Mouse (Mus musculus): ENCODE measurements at regions not wholly inside any gene's neighbourhood (a gene's known extent, or its start where the extent isn't known, plus 50 kb on each side); places are given as distances from the start of the nearest gene placed in this dataset. TPM values are rescaled to one million over a fixed set of nuclear protein-coding genes. Genes with fewer than 3 reads are reported as not detected.

DNA sequence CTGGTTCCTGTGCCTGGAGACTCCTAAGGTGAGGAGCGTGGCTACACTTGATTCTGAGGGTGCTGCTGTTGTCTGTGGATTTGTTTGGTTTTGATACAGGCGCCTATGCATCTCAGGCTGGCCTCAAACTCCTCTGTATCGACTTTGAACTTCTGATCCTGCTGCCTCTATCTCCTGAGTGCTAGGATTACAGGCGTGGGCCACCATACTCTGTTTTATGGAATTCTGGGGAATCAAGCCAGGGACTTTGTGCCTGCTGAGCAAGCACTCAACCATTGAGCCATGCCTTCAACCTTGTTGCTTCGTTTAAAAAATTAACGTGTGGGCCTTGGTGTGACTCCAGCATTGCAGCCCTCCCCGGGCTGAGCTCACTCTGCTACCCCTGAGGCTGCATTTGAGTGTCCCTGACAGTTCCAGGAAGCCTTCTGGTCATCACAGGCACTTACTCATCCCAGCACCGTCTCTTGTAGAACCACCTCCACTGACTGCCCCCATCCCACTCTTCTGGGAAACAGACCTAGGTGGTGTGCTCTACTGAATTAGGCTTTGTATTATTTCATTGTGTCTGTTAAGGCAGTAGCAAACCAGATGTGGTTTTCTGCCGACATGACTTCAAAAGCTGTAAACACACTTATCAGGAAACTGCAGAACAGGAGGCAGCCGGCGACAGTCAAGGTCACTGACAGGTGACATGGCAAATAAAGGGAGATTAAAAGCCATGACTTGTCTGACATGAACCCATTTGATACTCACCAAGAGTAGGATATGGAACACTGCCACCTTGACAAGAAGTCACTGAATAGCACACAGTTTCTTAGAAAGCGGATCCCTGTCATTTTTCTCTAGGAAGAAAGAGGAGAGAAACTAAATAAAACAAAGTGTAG is 363.4 kb downstream of the Rps15a start:
- H3K27me3 ChIP-seq (ENCODE audit: insufficient read depth, low read length) = no peaks in the 10 kb centered on the region
- ATAC-seq (ENCODE audit: low FRiP score, low TSS enrichment) = no peak
- H3K4me2 ChIP-seq (replicated peaks; ENCODE audit: low read depth, low read length) = no peak overlapping the region
- H3K36me3 ChIP-seq (ENCODE audit: insufficient read depth, low read length) = no peaks in the 10 kb centered on the region
- no peak overlapping the region for H3K9ac ChIP-seq (replicated peaks; ENCODE audit: low read length)
- H3K4me3 ChIP-seq (ENCODE audit: low read length) = no peak overlapping the region
- no peaks in the 10 kb centered on the region for H3K9me3 ChIP-seq (ENCODE audit: low read length)
- WGBS = 44% methylated on average over 12 of the region's 12 CpGs
- no peaks in the 10 kb centered on the region; the same call in 1 of the 2 replicates for H3K4me1 ChIP-seq (ENCODE audit: insufficient read depth, low read length)
- no peak overlapping the region for H3K27ac ChIP-seq (ENCODE audit: low read length)

DNA sequence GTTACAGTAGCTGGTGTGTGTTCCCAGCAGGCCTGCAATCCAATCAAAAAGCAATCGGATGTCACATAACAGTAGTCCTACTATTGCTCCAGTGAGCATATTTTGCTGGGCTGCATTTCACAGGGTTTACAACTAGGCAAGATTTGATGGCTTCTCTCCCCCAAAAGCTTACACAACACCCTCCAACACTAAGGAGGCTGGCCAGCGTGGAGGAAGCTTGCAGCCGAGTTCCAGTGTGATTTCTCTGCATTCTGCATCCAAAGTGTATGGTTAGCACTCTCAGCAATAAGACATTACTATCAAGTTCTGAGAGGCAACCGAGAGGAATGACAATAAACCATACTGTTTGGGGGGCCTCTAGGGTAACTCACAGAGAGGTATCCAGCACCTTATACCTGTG is 367.2 kb downstream of the Xylt1 start:
- no peak for ATAC-seq (ENCODE audit: low FRiP score, low TSS enrichment)
- Histone ChIP-seq H3K4me1 (ENCODE audit: insufficient read depth, low read length) (no peaks in the 10 kb centered on the region; the same call in 1 of the 2 replicates), H3K9ac (replicated peaks; ENCODE audit: low read length) (no peak overlapping the region), H3K4me2 (replicated peaks; ENCODE audit: low read depth, low read length) (no peak overlapping the region), H3K27me3 (ENCODE audit: insufficient read depth, low read length) (no peaks in the 10 kb centered on the region), H3K4me3 (ENCODE audit: low read length) (no peak overlapping the region), H3K27ac (ENCODE audit: low read length) (no peak overlapping the region), H3K9me3 (ENCODE audit: low read length) (no peaks in the 10 kb centered on the region), H3K36me3 (ENCODE audit: insufficient read depth, low read length) (no peaks in the 10 kb centered on the region)
- WGBS = 78% methylated on average over 4 of the region's 4 CpGs

DNA sequence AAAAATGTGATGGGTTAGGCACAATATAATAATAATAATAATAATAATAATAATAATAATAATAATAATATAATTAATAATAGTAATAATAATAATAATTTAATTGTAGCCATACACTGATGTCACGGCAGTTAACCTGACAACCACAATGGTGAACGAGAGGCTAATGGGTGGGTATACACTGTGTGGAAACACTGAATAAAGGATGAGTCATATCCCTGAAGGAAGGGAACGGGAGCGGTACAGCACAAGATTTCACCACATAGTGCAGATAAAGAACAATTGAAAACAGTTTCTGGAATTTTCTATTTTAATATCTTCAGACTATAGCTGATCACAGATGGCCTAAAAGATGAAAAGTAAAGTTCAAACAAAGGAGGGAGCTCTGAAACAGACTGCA is 365.6 kb downstream of the Xylt1 start:
- Histone ChIP-seq H3K4me1 (ENCODE audit: insufficient read depth, low read length) (no peaks in the 10 kb centered on the region), H3K27me3 (ENCODE audit: insufficient read depth, low read length) (no peaks in the 10 kb centered on the region), H3K4me3 (ENCODE audit: low read length) (no peak overlapping the region), H3K27ac (ENCODE audit: low read length) (no peak overlapping the region), H3K9me3 (ENCODE audit: low read length) (no peaks in the 10 kb centered on the region), H3K9ac (replicated peaks; ENCODE audit: low read length) (no peak overlapping the region), H3K36me3 (ENCODE audit: insufficient read depth, low read length) (no peaks in the 10 kb centered on the region), H3K4me2 (replicated peaks; ENCODE audit: low read depth, low read length) (no peak overlapping the region)
- WGBS = 84% methylated on average over 4 of the region's 4 CpGs
- ATAC-seq (ENCODE audit: low FRiP score, low TSS enrichment) = no peak

DNA sequence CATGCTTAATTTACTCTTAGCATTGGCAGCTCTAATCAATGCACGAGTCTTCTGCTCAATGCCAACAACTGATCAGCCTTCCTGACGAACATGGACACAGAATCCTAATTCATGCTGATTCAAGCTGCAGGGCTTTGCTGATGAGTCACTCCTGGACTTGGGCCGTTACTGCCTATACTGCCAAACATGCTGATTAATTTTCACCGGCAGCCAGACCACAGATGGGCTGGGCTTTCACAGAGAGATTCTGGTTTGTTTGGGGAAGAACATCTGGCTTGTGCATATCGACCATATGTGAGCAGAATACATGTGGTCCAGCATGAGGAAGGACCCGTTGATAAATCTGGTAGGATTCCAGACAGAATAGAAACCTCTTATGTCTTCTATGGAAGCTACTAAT is 358.9 kb downstream of the Xylt1 start:
- WGBS = 73% methylated on average over 6 of the region's 6 CpGs
- Histone ChIP-seq H3K27ac (ENCODE audit: low read length) (no peak overlapping the region), H3K4me1 (ENCODE audit: insufficient read depth, low read length) (no peaks in the 10 kb centered on the region), H3K27me3 (ENCODE audit: insufficient read depth, low read length) (no peaks in the 10 kb centered on the region), H3K9ac (replicated peaks; ENCODE audit: low read length) (no peak overlapping the region), H3K4me2 (replicated peaks; ENCODE audit: low read depth, low read length) (no peak overlapping the region), H3K36me3 (ENCODE audit: insufficient read depth, low read length) (no peaks in the 10 kb centered on the region), H3K9me3 (ENCODE audit: low read length) (no peaks in the 10 kb centered on the region), H3K4me3 (ENCODE audit: low read length) (no peak overlapping the region)
- ATAC-seq (ENCODE audit: low FRiP score, low TSS enrichment) = no peak

DNA sequence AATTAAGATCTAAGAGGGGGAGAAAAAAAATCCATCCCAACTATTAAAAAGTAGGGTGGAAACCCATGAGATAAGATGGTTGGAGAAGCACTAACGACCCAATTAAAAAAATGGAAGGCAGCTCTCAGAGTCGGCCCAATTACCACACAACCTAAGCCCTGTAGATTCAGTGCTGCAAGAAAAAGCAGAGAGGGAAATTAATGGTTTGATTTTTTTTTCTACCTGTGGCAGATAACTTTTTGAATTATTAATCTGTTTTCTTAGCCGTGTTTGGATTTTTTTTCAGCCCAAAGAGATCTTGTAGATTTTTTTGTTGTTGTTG is 354.9 kb downstream of the Xylt1 start:
- Histone ChIP-seq H3K27ac (ENCODE audit: low read length) (no peak overlapping the region), H3K9me3 (ENCODE audit: low read length) (no peaks in the 10 kb centered on the region), H3K36me3 (ENCODE audit: insufficient read depth, low read length) (no peaks in the 10 kb centered on the region), H3K4me2 (replicated peaks; ENCODE audit: low read depth, low read length) (no peak overlapping the region), H3K27me3 (ENCODE audit: insufficient read depth, low read length) (no peaks in the 10 kb centered on the region), H3K9ac (replicated peaks; ENCODE audit: low read length) (no peak overlapping the region), H3K4me1 (ENCODE audit: insufficient read depth, low read length) (no peaks in the 10 kb centered on the region), H3K4me3 (ENCODE audit: low read length) (no peak overlapping the region)
- ATAC-seq (ENCODE audit: low FRiP score, low TSS enrichment) = no peak
- WGBS = 71% methylated on average over 3 of the region's 3 CpGs

DNA sequence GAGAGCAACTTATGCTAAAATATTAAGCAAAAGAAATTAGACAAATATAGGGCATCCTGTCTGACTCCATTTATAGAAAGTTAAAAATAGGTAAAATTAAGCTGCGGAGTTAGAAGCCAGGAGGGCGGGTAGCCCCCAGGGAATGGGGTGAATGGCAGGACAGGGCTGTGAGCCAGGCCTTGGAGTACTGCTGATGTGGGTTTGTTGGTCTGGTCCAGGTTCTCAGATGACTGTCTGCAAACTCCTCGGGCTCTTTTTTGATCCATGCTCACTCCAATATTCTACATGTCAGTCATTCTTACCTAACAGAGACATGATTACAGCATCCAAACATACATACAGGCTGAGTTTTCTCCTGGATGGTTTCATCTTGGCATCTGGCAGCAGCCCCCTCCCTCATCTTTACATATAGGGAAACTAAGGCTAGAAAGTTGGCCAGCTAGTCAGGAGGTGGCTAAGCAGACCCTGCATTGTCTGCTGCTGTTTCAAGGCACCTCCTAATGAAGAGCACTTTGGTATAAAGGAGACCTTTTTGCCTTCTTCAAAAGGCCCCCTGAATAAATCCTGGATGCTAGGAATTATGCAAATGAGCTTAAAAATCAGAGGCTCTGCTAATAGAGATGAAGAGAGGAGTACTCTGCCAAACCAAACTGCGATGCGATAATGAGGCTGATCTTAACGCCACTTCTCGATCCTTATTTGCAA is 354.4 kb downstream of the Xylt1 start:
- no peaks in the 10 kb centered on the region for H3K36me3 ChIP-seq (ENCODE audit: insufficient read depth, low read length)
- no peaks in the 10 kb centered on the region for H3K4me1 ChIP-seq (ENCODE audit: insufficient read depth, low read length)
- no peak overlapping the region for H3K4me2 ChIP-seq (replicated peaks; ENCODE audit: low read depth, low read length)
- no peaks in the 10 kb centered on the region for H3K9me3 ChIP-seq (ENCODE audit: low read length)
- H3K27ac ChIP-seq (ENCODE audit: low read length) = no peak overlapping the region
- H3K4me3 ChIP-seq (ENCODE audit: low read length) = no peak overlapping the region
- 86% methylated on average over 7 of the region's 7 CpGs for WGBS
- H3K27me3 ChIP-seq (ENCODE audit: insufficient read depth, low read length) = no peaks in the 10 kb centered on the region
- ATAC-seq (ENCODE audit: low FRiP score, low TSS enrichment) = no peak
- no peak overlapping the region for H3K9ac ChIP-seq (replicated peaks; ENCODE audit: low read length)

DNA sequence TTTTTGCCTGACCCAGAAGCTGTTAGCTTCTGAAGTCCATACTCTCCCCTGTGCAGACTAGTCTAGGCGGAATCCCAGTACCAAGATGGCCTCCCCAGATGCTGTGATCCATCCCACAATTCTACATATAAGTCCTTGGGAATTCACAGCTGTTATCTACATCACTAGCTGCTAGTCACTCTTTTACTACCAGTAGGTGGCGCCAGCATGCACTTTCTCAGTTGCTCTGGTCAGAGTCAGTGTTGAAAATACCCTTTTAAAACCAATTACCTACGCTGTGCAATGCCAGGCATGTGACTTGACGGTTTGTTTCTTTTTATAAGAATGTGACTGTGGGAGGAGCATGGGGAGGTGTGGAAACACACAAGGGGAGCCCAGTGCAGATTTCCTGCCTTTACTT is 348.3 kb downstream of the Xylt1 start:
- Histone ChIP-seq H3K36me3 (ENCODE audit: insufficient read depth, low read length) (no peaks in the 10 kb centered on the region), H3K4me2 (replicated peaks; ENCODE audit: low read depth, low read length) (no peak overlapping the region), H3K9ac (replicated peaks; ENCODE audit: low read length) (no peak overlapping the region), H3K27me3 (ENCODE audit: insufficient read depth, low read length) (no peaks in the 10 kb centered on the region), H3K27ac (ENCODE audit: low read length) (no peak overlapping the region), H3K9me3 (ENCODE audit: low read length) (peaks cover 8% of the 10 kb centered on the region), H3K4me1 (ENCODE audit: insufficient read depth, low read length) (no peaks in the 10 kb centered on the region), H3K4me3 (ENCODE audit: low read length) (no peak overlapping the region)
- WGBS = 82% methylated on average over 4 of the region's 4 CpGs
- no peak for ATAC-seq (ENCODE audit: low FRiP score, low TSS enrichment)

Small RNAs in the stretch of these regions (microRNA-seq; reads per million reads assigned to microRNA genes)
- gene Gm24063 = not detected

Data from kidney, embryonic 16.5 days (tissue).